Mouse (Mus musculus): ENCODE data around the gene Htr1f. TPM values are rescaled to one million over a fixed set of nuclear protein-coding genes. Genes with fewer than 3 reads are reported as not detected.
"Not testable (repeated sequence)": the region's sequence is repeated elsewhere in the genome, so short reads cannot be mapped to it uniquely, and the experiment has no call there.

Gene Htr1f
- total RNA-seq (2021): not detected
- long read RNA-seq, experiment 1: 0 reads
- long read RNA-seq, experiment 2: 0 reads

DNA sequence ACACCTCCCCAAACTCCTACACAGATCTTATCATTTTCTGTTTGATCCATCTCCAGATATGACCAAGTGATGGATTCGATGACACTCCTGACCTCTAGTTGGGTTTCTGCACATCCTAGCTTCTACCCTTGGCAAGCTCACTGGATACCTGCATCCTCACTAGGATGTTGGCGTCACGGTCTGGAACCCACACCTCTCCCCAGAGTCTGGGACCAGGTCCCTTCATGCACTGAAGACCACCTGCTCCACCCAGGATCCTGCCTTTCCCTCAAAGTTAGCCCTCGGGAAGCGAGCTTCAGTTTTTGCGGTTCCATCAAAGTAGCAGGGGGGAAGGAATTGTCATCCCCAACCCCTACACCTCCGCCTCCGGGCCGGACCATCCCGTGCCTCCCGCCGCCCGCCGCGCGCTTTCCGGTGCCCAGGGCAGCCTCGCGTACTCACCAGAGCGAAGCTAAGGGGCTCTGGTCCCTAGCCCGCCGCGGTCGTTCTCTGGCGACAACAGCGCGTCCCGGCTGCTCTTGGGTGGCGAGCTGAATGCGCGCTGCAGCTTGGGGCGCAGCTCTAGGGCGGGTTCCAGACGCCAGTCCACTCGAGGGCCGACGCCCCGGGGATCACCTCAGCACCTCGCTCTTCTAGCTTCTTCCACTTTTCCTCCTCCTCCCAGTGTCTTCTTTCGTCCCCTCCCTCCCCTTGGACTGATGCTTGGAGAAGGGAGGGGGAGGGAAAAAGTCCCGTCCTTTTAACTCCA, at the start of gene Htr1f:
Gene Htr1f, minus strand, starts transcription at position 671 of the 748 bp plus-strand sequence.
- DNase-seq (ENCODE audit: low spot score in 2 of 2): no peak

- no peak for DNase-seq (ENCODE audit: low spot score in 2 of 2)
Measured at GRCm38 (mm10) chr16:65139771-65140170, 34.1 kb upstream of the Htr1f start.

DNA sequence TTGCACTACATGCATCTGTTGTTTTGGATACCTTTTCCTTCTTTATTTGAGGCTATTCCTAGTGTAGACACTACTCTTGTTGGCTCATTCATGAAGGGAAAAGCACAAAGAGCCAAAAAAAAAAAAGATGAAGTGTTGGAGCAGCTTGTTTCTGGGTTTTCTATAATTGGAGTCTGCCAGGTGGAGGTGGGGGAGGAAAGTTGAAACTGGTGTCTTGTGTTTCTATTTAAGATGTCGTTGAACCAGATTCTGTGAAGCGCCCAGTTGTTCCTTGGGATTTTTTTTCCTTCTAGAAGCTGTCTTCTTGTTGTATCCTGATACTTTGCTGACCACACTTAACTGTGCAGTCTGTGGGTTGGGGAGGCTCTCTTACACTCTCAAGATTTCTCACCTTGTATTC, 23.7 kb upstream of the Htr1f start:
- no peak for DNase-seq (ENCODE audit: low spot score in 2 of 2)

- DNase-seq (ENCODE audit: low spot score in 2 of 2): no peak
Measured at GRCm38 (mm10) chr16:65127846-65128245, 22.2 kb upstream of the Htr1f start.

GRCm38 (mm10) chr16:65112221-65112620, 6.6 kb upstream of the Htr1f start:
- no peak for DNase-seq (ENCODE audit: low spot score in 2 of 2)

DNA sequence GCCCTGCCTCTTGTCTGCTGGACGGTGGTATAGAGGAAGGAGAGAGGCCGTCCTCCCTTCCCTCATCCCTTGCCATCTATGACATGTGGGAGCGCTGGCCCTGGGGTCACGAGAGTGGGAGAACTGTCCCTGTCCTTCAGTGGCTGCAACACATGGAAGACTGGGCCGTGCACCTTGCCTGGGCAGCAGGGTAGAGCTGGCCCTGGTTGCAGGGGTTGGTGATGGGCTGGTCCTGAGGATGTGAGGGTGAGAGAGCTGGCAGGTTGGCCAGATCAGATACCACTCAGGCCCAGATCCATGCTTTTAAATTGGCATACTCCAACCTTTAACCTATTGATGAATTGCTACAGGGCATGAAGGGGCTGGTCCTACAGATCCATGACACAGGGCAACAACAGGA, 12.1 kb downstream of the Htr1f start:
- no peak for DNase-seq (ENCODE audit: low spot score in 2 of 2)

- DNase-seq (ENCODE audit: low spot score in 2 of 2): no peak
Measured at GRCm38 (mm10) chr16:65083475-65083874, 22.2 kb downstream of the Htr1f start.

DNA sequence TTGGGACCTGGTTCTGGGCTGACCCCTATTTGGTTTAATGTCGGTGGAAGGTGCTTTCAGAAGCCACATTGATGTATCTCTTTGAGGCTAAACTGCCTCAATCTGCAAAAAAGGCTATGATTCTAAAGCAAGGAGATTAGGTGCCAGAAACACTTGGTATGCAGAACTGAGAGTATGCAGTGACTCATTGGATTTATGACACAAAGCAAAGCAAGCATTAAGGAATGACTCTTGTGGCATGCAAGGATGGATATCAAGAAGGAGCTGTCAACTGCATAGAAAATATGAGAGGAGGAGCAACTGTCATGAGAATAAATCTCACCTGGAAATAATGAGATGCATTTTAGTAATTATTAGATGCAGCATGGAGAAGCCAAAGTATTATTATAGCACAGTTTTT, 35.8 kb downstream of the Htr1f start:
- DNase-seq (ENCODE audit: low spot score in 2 of 2): no peak

DNA sequence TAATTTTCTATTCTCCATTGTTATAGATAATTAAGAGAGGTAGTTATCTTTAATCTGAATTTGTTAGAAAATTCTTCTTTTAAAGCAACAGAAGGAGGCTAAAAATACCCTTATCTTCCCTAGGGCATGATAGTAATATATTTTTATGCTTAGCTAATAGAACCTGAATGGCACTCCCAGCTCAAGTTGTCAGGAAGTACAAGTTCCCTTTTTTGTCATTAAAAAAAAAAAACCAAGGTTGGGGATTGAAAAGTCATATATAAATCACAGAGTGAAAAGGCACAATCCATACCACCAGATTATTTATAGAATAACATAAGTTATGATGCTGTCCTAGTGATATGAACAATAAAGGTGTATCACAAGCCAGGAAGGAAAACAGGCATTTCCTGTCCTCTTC, 39.4 kb downstream of the Htr1f start:
- no peak for DNase-seq (ENCODE audit: low spot score in 2 of 2)

DNA sequence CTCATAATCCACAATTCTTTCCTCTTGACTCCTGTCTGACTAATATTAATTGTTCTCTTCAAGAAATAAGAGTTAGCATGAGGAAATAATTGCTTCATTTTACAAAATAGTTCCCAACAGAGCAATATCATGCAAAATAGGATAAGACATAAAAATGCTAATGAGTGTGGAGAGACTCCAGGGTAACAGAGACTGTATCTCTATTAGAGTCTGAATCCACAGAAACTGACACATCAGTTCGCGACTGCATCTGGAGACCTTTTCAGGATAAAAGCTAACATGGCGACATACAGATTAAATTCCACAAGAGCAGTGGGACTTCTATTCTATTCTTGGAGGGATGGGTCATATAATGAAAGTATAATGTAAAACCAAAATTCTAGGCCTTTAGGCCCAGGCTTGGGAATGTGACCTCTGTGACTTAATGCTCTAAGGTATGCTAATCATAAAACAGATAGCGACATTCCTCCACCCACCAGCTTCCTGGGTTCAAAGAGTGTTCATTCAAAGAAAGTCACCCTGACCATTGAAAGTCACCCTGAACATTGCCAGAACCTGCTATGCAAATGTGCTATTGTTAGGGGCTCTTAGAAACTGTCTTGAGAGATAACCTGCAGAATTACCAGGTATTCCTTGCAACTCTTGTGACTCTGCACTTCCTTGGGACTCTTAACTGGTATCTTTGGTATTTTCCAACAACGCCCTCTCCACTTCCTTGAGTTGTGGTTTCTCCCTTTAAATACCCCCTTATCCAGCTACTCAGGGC, 67.8 kb downstream of the Htr1f start:
- not testable (repeated sequence) for DNase-seq (ENCODE audit: low spot score in 2 of 2)

DNA sequence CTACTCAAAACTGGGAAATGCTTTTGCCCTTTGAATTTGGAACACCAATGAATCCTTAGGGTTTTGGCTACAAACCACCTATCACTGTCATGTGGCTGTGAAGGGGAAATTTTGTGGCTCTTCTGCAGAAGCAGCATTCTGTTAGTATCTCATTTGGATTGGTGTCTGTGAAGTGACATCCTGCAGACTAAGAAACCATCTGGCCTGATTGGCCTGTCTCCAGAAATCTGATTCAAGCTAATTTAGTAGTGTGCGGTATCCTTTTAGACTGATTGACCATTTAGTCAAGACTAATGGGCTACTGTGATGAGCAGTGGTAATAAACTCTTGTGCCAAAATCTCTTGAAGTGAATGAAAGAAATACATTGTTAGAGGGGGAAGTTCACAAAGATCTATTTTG, 76.0 kb downstream of the Htr1f start:
- DNase-seq (ENCODE audit: low spot score in 2 of 2): no peak

DNA sequence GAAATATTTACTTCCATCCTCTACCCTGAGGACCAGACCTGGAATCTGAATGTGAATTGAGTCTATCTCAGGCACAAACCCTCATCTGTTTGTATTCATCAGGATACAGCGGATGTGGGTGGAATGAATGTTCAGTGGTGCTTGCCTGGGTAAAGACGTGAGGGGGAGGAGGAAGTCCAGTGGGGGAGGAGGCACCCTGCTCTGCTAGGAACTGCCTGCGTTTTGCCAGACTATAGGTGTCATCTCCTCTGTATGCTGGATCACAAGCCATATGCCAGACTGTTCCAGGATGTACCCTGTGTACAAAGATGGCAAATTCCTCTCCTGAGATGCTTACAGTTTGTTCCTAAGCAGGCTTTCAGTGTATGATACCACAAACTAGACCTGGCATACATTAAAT, 83.3 kb downstream of the Htr1f start:
- DNase-seq (ENCODE audit: low spot score in 2 of 2): no peak

DNA sequence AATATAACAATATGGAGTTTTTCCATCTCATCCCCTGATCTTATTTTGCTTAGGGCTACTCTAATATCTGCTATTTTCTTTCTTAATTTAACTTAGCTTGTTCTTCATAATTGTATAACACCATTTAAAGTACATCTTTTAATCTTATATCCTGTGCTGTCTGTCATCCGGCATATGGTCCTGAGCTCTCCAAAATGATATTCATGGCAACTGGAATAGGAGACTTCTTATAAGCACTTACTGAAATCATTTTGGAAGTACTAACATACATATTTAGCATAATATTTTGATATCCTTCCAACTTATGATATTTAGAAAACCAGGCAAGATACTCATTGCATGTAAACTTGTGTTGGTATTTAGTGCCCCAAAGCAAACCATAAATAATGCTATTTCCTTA, 86.9 kb downstream of the Htr1f start:
- no peak for DNase-seq (ENCODE audit: low spot score in 2 of 2)

- no peak for DNase-seq (ENCODE audit: low spot score in 2 of 2)
Measured at GRCm38 (mm10) chr16:65018134-65018533, 87.5 kb downstream of the Htr1f start.

- no peak for DNase-seq (ENCODE audit: low spot score in 2 of 2)
Measured at GRCm38 (mm10) chr16:65017566-65017965, 88.1 kb downstream of the Htr1f start.

DNA sequence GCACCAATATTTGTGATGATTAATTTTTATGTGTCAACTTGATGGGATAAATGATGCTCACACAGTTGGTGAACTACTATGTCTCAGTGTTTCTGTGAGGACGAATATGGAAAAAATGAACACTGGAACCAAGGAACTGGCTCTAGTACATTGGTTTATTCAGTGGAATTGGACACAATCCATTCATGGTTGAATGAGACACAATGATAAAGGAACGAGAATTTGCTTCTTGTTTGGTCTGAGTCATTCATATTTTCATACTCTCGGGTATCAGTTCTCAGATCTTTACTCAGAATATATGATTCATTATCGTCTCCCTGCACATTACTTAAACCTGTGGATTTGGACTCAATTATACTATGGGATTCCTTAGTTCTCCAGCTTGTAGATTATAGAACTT, 90.4 kb downstream of the Htr1f start:
- no peak for DNase-seq (ENCODE audit: low spot score in 2 of 2)

- DNase-seq (ENCODE audit: low spot score in 2 of 2): no peak
Measured at GRCm38 (mm10) chr16:65001993-65002821, 103.4 kb downstream of the Htr1f start.

- DNase-seq (ENCODE audit: low spot score in 2 of 2): no peak
Measured at GRCm38 (mm10) chr16:64989279-64989800, 116.3 kb downstream of the Htr1f start.

- no peak for DNase-seq (ENCODE audit: low spot score in 2 of 2)
Measured at GRCm38 (mm10) chr16:64987564-64987963, 118.1 kb downstream of the Htr1f start.

DNA sequence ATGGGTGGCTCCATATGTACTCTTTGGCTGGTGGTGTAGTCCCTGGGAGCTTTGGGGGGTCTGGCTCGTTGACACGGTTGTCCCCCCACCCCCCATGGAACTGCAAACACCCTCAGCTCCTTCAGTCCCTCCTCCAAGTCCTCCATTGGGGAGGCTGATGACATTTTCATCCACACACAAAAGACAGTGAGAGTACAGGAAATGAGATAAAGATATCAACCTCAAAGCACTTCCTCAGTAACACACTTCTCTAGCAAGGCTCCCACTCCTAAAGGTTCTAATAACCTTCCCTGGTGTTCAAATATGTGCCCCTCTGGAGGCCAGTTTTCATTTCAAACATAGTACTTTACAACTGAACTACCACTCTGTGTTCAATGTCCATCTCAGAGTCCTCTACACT, 118.6 kb downstream of the Htr1f start:
- no peak for DNase-seq (ENCODE audit: low spot score in 2 of 2)

GRCm38 (mm10) chr16:64974636-64975035, 131.0 kb downstream of the Htr1f start:
- DNase-seq (ENCODE audit: low spot score in 2 of 2): no peak

Measured in gastrocnemius, postnatal 4 days (tissue).